Mouse (Mus musculus): Measurements from ENCODE around the gene BC024978. TPM values are rescaled to one million over a fixed set of nuclear protein-coding genes. Genes with fewer than 3 reads are reported as not detected.

Gene BC024978
- polyA plus RNA-seq, 1 experiment: 3.2 TPM

DNA sequence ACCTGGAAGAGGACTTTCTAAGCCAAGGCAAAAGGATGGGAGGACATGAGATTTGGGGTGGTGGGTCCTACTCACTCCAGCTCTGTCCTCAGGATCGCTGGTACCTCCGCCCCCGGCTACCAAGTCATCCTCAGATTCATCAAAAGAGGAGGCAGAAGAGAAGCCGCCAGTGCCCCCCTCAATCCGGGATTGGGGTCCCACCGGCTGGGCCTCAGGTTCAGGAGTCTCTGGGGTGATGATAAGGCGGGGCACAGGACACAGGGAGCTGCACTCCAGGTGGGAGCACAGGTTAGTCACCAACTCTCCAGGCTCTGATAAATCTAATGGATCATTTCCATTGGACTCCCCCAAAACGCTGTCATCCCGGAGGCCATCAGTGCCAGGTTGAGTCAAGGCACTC is 31.7 kb downstream of the BC024978 start:
- H3K27me3 ChIP-seq (ENCODE audit: control insufficient read depth, insufficient read depth, insufficient read length): no peaks in the 10 kb centered on the region

DNA sequence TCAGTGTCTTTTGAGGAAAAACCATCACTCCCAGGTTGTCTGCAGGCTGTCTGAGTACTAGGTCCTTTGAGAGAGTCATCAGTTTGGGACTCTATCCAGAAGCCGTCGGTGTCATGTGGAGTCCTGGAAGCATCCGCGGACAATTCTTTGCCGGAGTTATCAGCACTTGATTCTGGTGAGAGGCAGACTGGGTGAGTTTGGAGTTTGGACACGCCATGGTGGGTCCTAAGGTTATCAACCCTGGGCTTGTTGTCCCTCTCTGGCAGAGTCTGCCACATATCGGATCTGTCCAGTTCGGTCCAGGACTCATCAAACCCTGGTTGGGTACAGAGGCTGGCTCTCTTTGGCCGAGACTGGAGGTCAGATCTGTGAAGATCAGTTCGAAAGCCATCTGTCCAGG is 32.1 kb downstream of the BC024978 start:
- Histone ChIP-seq H3ac (ENCODE audit: control insufficient read depth, insufficient read length, low read depth) (peak overlapping the region; percentile 83), H3K27me3 (ENCODE audit: control insufficient read depth, insufficient read depth, insufficient read length) (no peaks in the 10 kb centered on the region), H3K79me3 (ENCODE audit: low read depth) (peaks cover 5% of the 10 kb centered on the region), H3K79me2 (ENCODE audit: control insufficient read depth, insufficient read depth) (peaks cover 25% of the 10 kb centered on the region), H3K36me3 (ENCODE audit: control insufficient read depth, insufficient read depth) (no peaks in the 10 kb centered on the region), H3K4me3 (ENCODE audit: insufficient read depth, poor library complexity, severe bottlenecking) (peak overlapping the region; percentile 48)
- no peak for TF ChIP-seq USF1 (IDR thresholded peaks at IDR 0.05; ENCODE audit: low read depth)
- no peak for TF ChIP-seq FOSL1 (IDR thresholded peaks at IDR 0.05; ENCODE audit: insufficient read depth, low read length, poor library complexity, severe bottlenecking)
- TF ChIP-seq MYOG (IDR thresholded peaks at IDR 0.05; ENCODE audit: control insufficient read depth, extremely low read depth, insufficient read length): no peak
- no peak for TF ChIP-seq CEBPB (IDR thresholded peaks at IDR 0.05; ENCODE audit: low read depth)
- no peak for TF ChIP-seq MAX (IDR thresholded peaks at IDR 0.05)
- no peak for TF ChIP-seq MYOD1 (IDR thresholded peaks at IDR 0.05; ENCODE audit: control insufficient read depth, insufficient read length, low read depth)
- TF ChIP-seq CTCF (IDR thresholded peaks at IDR 0.05; ENCODE audit: control insufficient read depth, insufficient read depth, insufficient read length): no peak

More for the DNA sequence above, 31.7 kb downstream of the BC024978 start:
- peaks cover 25% of the 10 kb centered on the region for H3K79me2 ChIP-seq (ENCODE audit: control insufficient read depth, insufficient read depth)
- TF ChIP-seq CTCF (IDR thresholded peaks at IDR 0.05; ENCODE audit: control insufficient read depth, insufficient read depth, insufficient read length) (no peak), MAX (IDR thresholded peaks at IDR 0.05) (no peak), USF1 (IDR thresholded peaks at IDR 0.05; ENCODE audit: low read depth) (no peak), MYOG (IDR thresholded peaks at IDR 0.05; ENCODE audit: control insufficient read depth, extremely low read depth, insufficient read length) (no peak), MYOD1 (IDR thresholded peaks at IDR 0.05; ENCODE audit: control insufficient read depth, insufficient read length, low read depth) (no peak), CEBPB (IDR thresholded peaks at IDR 0.05; ENCODE audit: low read depth) (no peak), FOSL1 (IDR thresholded peaks at IDR 0.05; ENCODE audit: insufficient read depth, low read length, poor library complexity, severe bottlenecking) (no peak)
- peak overlapping the region; percentile 83 for H3ac ChIP-seq (ENCODE audit: control insufficient read depth, insufficient read length, low read depth)
- peaks cover 5% of the 10 kb centered on the region for H3K79me3 ChIP-seq (ENCODE audit: low read depth)
- peak overlapping the region; percentile 48 for H3K4me3 ChIP-seq (ENCODE audit: insufficient read depth, poor library complexity, severe bottlenecking)
- no peaks in the 10 kb centered on the region for H3K36me3 ChIP-seq (ENCODE audit: control insufficient read depth, insufficient read depth)

DNA sequence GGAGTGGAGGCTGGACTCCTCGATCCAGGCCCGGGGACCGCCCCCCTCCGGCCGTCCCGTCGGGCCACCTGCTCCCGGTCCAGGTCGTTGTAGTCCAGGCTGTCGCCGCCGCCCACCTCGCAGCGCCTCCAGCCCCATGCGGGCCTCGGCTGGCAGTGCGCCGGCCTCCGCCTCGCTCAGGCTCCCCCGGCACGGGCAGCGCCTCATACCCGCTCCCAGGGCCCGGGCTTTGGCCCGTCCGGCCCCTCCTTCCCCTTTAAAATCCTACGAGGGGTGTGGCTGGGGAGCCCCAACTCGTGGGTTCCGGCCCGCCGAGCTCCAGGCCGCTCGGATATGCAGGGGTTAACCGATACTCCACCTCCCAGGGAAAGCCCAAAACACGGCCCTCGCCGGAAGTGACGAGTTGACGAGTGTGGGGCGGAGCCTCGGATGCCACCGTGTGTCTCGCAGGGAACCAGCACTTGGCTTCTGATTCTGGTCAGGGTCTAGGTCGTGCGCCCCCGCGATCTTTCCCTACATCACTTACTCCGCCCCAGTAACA is 32.8 kb downstream of the BC024978 start, which contains the start of gene Itpkc:
Gene Itpkc, minus strand, starts transcription at position 381 of the 541 bp plus-strand sequence.
- no peaks in the 10 kb centered on the region for H3K27me3 ChIP-seq (ENCODE audit: control insufficient read depth, insufficient read depth, insufficient read length)
- peak within 1 kb of the TSS; percentile 48 for H3K4me3 ChIP-seq (ENCODE audit: insufficient read depth, poor library complexity, severe bottlenecking)
- H3K36me3 ChIP-seq (ENCODE audit: control insufficient read depth, insufficient read depth): no peaks in the 10 kb centered on the region
- TF ChIP-seq MAX (IDR thresholded peaks at IDR 0.05) (peak; percentile 41), MYOD1 (IDR thresholded peaks at IDR 0.05; ENCODE audit: control insufficient read depth, insufficient read length, low read depth) (no peak)
- H3K79me3 ChIP-seq (ENCODE audit: low read depth): peaks cover 5% of the 10 kb centered on the region
- H3ac ChIP-seq (ENCODE audit: control insufficient read depth, insufficient read length, low read depth): peak within 1 kb of the TSS; percentile 83
- peaks cover 25% of the 10 kb centered on the region for H3K79me2 ChIP-seq (ENCODE audit: control insufficient read depth, insufficient read depth)

DNA sequence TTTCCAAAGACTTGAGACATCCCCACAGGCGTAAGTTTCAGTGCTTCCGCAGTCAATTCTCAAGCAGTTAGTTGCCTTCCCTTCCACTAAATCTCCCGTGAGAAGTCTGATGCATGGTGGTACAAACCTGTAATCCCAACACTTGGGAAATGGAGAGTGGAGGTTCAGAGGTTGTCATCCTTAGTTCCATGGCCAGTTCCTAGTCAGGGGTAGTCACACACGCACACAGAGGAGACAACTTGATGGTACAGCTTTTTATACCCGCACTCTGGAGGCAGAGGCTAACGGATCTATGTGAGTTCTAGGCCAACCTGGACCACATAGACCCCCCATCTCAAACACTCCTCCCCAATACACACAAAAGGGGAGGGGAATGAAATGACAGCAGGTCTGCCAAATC is 33.3 kb downstream of the BC024978 start:
- H3K79me2 ChIP-seq (ENCODE audit: control insufficient read depth, insufficient read depth): peaks cover 25% of the 10 kb centered on the region
- H3K4me3 ChIP-seq (ENCODE audit: insufficient read depth, poor library complexity, severe bottlenecking): peak overlapping the region; percentile 48
- peak overlapping the region; percentile 42 for H3ac ChIP-seq (ENCODE audit: control insufficient read depth, insufficient read length, low read depth)
- no peaks in the 10 kb centered on the region for H3K36me3 ChIP-seq (ENCODE audit: control insufficient read depth, insufficient read depth)
- no peaks in the 10 kb centered on the region for H3K27me3 ChIP-seq (ENCODE audit: control insufficient read depth, insufficient read depth, insufficient read length)
- TF ChIP-seq CEBPB (IDR thresholded peaks at IDR 0.05; ENCODE audit: low read depth) (no peak), MAX (IDR thresholded peaks at IDR 0.05) (no peak), MYOG (IDR thresholded peaks at IDR 0.05; ENCODE audit: control insufficient read depth, extremely low read depth, insufficient read length) (no peak), FOSL1 (IDR thresholded peaks at IDR 0.05; ENCODE audit: insufficient read depth, low read length, poor library complexity, severe bottlenecking) (no peak), USF1 (IDR thresholded peaks at IDR 0.05; ENCODE audit: low read depth) (no peak), MYOD1 (IDR thresholded peaks at IDR 0.05; ENCODE audit: control insufficient read depth, insufficient read length, low read depth) (no peak), CTCF (IDR thresholded peaks at IDR 0.05; ENCODE audit: control insufficient read depth, insufficient read depth, insufficient read length) (no peak)
- peaks cover 5% of the 10 kb centered on the region for H3K79me3 ChIP-seq (ENCODE audit: low read depth)

DNA sequence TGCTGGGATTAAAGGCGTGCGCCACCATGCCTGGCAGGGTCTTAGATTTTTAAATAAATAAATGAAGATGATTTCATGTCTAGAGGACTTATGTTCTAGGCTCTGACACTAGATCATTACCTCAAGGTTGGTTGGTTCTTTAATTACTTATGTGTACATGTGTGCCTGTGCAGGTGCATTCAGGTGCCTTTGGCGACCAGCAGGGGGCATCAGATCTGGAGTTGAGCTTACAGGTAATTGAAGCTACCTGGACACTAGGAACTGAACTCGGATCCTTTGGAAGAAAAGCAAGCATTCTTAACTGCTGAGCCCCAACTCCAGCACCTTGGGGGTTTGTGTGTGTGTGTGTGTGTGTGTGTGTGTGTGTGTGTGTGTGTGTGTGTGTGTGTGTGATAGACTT is 35.2 kb downstream of the BC024978 start:
- TF ChIP-seq USF1 (IDR thresholded peaks at IDR 0.05; ENCODE audit: low read depth) (no peak), MYOD1 (IDR thresholded peaks at IDR 0.05; ENCODE audit: control insufficient read depth, insufficient read length, low read depth) (no peak), MYOG (IDR thresholded peaks at IDR 0.05; ENCODE audit: control insufficient read depth, extremely low read depth, insufficient read length) (no peak), MAX (IDR thresholded peaks at IDR 0.05) (no peak)
- Histone ChIP-seq H3K79me2 (ENCODE audit: control insufficient read depth, insufficient read depth) (peaks cover 22% of the 10 kb centered on the region), H3K79me3 (ENCODE audit: low read depth) (peaks cover 5% of the 10 kb centered on the region), H3K4me3 (ENCODE audit: insufficient read depth, poor library complexity, severe bottlenecking) (no peak overlapping the region), H3ac (ENCODE audit: control insufficient read depth, insufficient read length, low read depth) (no peak overlapping the region), H3K27me3 (ENCODE audit: control insufficient read depth, insufficient read depth, insufficient read length) (no peaks in the 10 kb centered on the region), H3K36me3 (ENCODE audit: control insufficient read depth, insufficient read depth) (no peaks in the 10 kb centered on the region)

DNA sequence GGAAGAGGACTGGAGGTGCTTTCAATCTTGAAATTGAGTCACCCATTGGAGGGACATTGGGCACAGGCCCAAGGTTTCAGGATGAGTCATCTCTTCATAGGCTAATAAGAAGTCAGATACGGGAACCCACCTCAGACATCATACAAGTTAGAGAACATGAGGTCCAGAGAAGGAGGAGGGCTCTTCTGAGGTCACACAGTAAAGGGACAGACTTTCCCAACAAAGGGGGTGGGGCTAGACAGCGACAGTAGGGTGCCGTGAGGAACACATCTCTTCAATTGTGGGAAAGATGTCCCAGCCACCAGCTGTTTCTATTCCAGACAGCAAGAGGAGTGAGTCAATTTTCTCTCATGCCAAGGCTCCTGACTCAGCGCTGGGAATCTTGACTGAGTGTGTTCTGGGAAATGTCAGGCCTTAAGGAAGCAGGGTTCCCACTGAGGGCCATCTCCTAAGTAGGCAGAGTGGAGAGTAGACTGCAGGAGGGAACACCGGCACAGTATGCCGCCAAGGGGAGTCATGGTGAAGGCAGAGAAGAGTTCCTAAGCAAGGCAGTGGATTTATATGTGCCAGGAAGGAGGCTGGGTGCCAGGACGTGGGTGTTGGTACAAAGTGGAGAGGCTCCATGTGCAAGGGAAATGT is 36.2 kb downstream of the BC024978 start:
- Histone ChIP-seq H3K27me3 (ENCODE audit: control insufficient read depth, insufficient read depth, insufficient read length) (no peaks in the 10 kb centered on the region), H3K36me3 (ENCODE audit: control insufficient read depth, insufficient read depth) (no peaks in the 10 kb centered on the region), H3ac (ENCODE audit: control insufficient read depth, insufficient read length, low read depth) (no peak overlapping the region), H3K79me2 (ENCODE audit: control insufficient read depth, insufficient read depth) (peaks cover 12% of the 10 kb centered on the region), H3K79me3 (ENCODE audit: low read depth) (peaks cover 5% of the 10 kb centered on the region), H3K4me3 (ENCODE audit: insufficient read depth, poor library complexity, severe bottlenecking) (no peak overlapping the region)
- TF ChIP-seq MYOD1 (IDR thresholded peaks at IDR 0.05; ENCODE audit: control insufficient read depth, insufficient read length, low read depth) (peak; percentile 57), MAX (IDR thresholded peaks at IDR 0.05) (no peak)
